In genomic region chr2:164833314-164833959, GRCm38 (mm10) we compare ENCODE assay signal across 8 mouse cellular contexts. TPM values are rescaled to one million over a fixed set of nuclear protein-coding genes. Genes with fewer than 3 reads are reported as not detected.
DNase-seq lines count a peak whose midpoint lies in the region; ATAC-seq and TF ChIP-seq lines count a peak whose summit lies in the region.

Gene Neurl2, minus strand, starts transcription at chr2:164833456.

- H3K4me1 ChIP-seq in CH12.LX (ENCODE audit: control insufficient read depth in 1 of 2, insufficient read depth in 2 of 2), result peaks cover 12 to 39% of the 10 kb centered on the region in 2 experiments
- peaks cover 26% of the 10 kb centered on the region for H3K4me1 ChIP-seq in forebrain, embryonic 12.5 days
- H3K4me1 ChIP-seq in heart, postnatal 0 days (ENCODE audit: control insufficient read depth, insufficient read depth), result peaks cover 9% of the 10 kb centered on the region
- H3K4me1 ChIP-seq in liver, embryonic 16.5 days (ENCODE audit: control insufficient read depth, low read depth, low read length), result peaks cover 22% of the 10 kb centered on the region
- peaks cover 25% of the 10 kb centered on the region for H3K4me1 ChIP-seq in neural tube, embryonic 13.5 days (replicated peaks)
- H3K4me1 ChIP-seq in testis, adult 2 months (ENCODE audit: control insufficient read depth, insufficient read depth, low read length), result peaks cover 18% of the 10 kb centered on the region

- peak within 1 kb of the TSS; percentile 53 for H3K4me2 ChIP-seq in CH12.LX (ENCODE audit: insufficient read depth, low read depth, poor library complexity, severe bottlenecking)
- peak within 1 kb of the TSS; percentile 100 for H3K4me2 ChIP-seq in forebrain, embryonic 12.5 days
- H3K4me2 ChIP-seq in heart, postnatal 0 days (ENCODE audit: low read depth, low read length), result peak within 1 kb of the TSS; percentile 76
- H3K4me2 ChIP-seq in liver, embryonic 16.5 days (ENCODE audit: low read depth, low read length), result peak within 1 kb of the TSS; percentile 99
- peak within 1 kb of the TSS; percentile 87 for H3K4me2 ChIP-seq in neural tube, embryonic 13.5 days

- TF ChIP-seq POLR2A in CH12.LX (IDR thresholded peaks at IDR 0.05; ENCODE audit: low read depth, low read length), result peak; percentile 57
- TF ChIP-seq POLR2A in testis, adult 2 months (IDR thresholded peaks at IDR 0.05; ENCODE audit: control insufficient read depth, low read depth, low read length), result no peak

- H3K27me3 ChIP-seq in CH12.LX (replicated peaks), result peaks cover 1% of the 10 kb centered on the region
- no peaks in the 10 kb centered on the region for H3K27me3 ChIP-seq in forebrain, embryonic 12.5 days
- H3K27me3 ChIP-seq in heart, postnatal 0 days (ENCODE audit: control insufficient read depth, insufficient read depth, low read length), result no peaks in the 10 kb centered on the region
- no peaks in the 10 kb centered on the region for H3K27me3 ChIP-seq in liver, embryonic 16.5 days (ENCODE audit: control insufficient read depth, insufficient read depth, low read depth, low read length)
- no peaks in the 10 kb centered on the region for H3K27me3 ChIP-seq in neural tube, embryonic 13.5 days
- H3K27me3 ChIP-seq in testis, adult 2 months (ENCODE audit: control insufficient read depth, insufficient read depth, low read length), result no peaks in the 10 kb centered on the region

- ATAC-seq in forebrain, embryonic 12.5 days (ENCODE audit: low FRiP score), result peak; percentile 71
- peak; percentile 92 for ATAC-seq in heart, postnatal 0 days (ENCODE audit: insufficient read depth, low read depth)
- ATAC-seq in liver, embryonic 16.5 days (ENCODE audit: low read depth), result peak; percentile 57
- peak; percentile 82 for ATAC-seq in neural tube, embryonic 13.5 days (ENCODE audit: low read depth)

- H3K27ac ChIP-seq in CH12.LX (ENCODE audit: insufficient read depth, low read depth), result peak within 1 kb of the TSS; percentile 26; the same call in 1 of the 2 replicates
- H3K27ac ChIP-seq in forebrain, embryonic 12.5 days, result peak within 1 kb of the TSS; percentile 65
- H3K27ac ChIP-seq in heart, postnatal 0 days (ENCODE audit: low read depth), result peak within 1 kb of the TSS; percentile 90
- peak within 1 kb of the TSS; percentile 85 for H3K27ac ChIP-seq in liver, embryonic 16.5 days (ENCODE audit: low read length)
- H3K27ac ChIP-seq in neural tube, embryonic 13.5 days (replicated peaks), result peak within 1 kb of the TSS; percentile 79
- peak within 1 kb of the TSS; percentile 43 for H3K27ac ChIP-seq in testis, adult 2 months (ENCODE audit: control insufficient read depth, insufficient read depth, low read depth, low read length)

- under 1% methylated on average over 31 of the region's 31 CpGs for WGBS in forebrain, embryonic 12.5 days
- under 1% methylated on average over 31 of the region's 31 CpGs for WGBS in heart, postnatal 0 days
- 0% methylated on average over 31 of the region's 31 CpGs for WGBS in liver, embryonic 16.5 days (ENCODE audit: insufficient replicate concordance)
- under 1% methylated on average over 31 of the region's 31 CpGs for WGBS in neural tube, embryonic 13.5 days

- peak within 1 kb of the TSS; percentile 58 to 70 (median 66) for H3K4me3 ChIP-seq in CH12.LX (replicated peaks in 1 of 3; ENCODE audit: low read depth in 2 of 3, low read length in 2 of 3, poor library complexity in 1 of 3)
- H3K4me3 ChIP-seq in forebrain, embryonic 12.5 days (replicated peaks), result peak within 1 kb of the TSS; percentile 77
- peak within 1 kb of the TSS; percentile 76 for H3K4me3 ChIP-seq in heart, postnatal 0 days (ENCODE audit: low read depth, low read length)
- H3K4me3 ChIP-seq in liver, embryonic 16.5 days (ENCODE audit: low read depth, low read length), result peak within 1 kb of the TSS; percentile 63
- peak within 1 kb of the TSS; percentile 59 for H3K4me3 ChIP-seq in neural tube, embryonic 13.5 days
- peak within 1 kb of the TSS; percentile 84 for H3K4me3 ChIP-seq in testis, adult 2 months (ENCODE audit: control insufficient read depth, low read depth, low read length)

- H3K36me3 ChIP-seq in CH12.LX (replicated peaks in 1 of 2; ENCODE audit: control insufficient read depth in 1 of 2, insufficient read depth in 1 of 2, low read length in 1 of 2), result peaks cover 21 to 31% of the 10 kb centered on the region in 2 experiments
- peaks cover 17% of the 10 kb centered on the region for H3K36me3 ChIP-seq in forebrain, embryonic 12.5 days (replicated peaks)
- H3K36me3 ChIP-seq in heart, postnatal 0 days (replicated peaks; ENCODE audit: control insufficient read depth, insufficient read depth, low read length), result peaks cover 35% of the 10 kb centered on the region
- H3K36me3 ChIP-seq in liver, embryonic 16.5 days (ENCODE audit: control insufficient read depth, insufficient read depth), result no peaks in the 10 kb centered on the region; the same call in 1 of the 2 replicates
- peaks cover 23% of the 10 kb centered on the region for H3K36me3 ChIP-seq in neural tube, embryonic 13.5 days
- no peaks in the 10 kb centered on the region for H3K36me3 ChIP-seq in testis, adult 2 months (ENCODE audit: control insufficient read depth, insufficient read depth, low read length)

- TF ChIP-seq EP300 in CH12.LX (IDR thresholded peaks at IDR 0.05; ENCODE audit: low read length), result no peak
- TF ChIP-seq EP300 in heart, postnatal 0 days (IDR thresholded peaks at IDR 0.05; ENCODE audit: low read depth), result no peak; the same call in 1 of the 2 replicates

- H3K9me3 ChIP-seq in CH12.LX (replicated peaks; ENCODE audit: low read length), result no peaks in the 10 kb centered on the region
- no peaks in the 10 kb centered on the region for H3K9me3 ChIP-seq in forebrain, embryonic 12.5 days
- no peaks in the 10 kb centered on the region for H3K9me3 ChIP-seq in heart, postnatal 0 days (replicated peaks; ENCODE audit: control insufficient read depth, low read length)
- H3K9me3 ChIP-seq in liver, embryonic 16.5 days (replicated peaks; ENCODE audit: control insufficient read depth, low read length), result no peaks in the 10 kb centered on the region
- H3K9me3 ChIP-seq in neural tube, embryonic 13.5 days, result no peaks in the 10 kb centered on the region

- in situ Hi-C loops in CH12.LX (cut with MboI; ENCODE audit: low pct_ligation_motif_present, low pct_unique_long_range_greater_than_20kb, low sequenced_read_pairs), result loop anchor here (5.0 kb wide), 1 partner anchor 44 kb away; the partner anchor contains the start of gene Pcif1

- no peaks in the 10 kb centered on the region for H3K79me2 ChIP-seq in CH12.LX (replicated peaks; ENCODE audit: control insufficient read depth, extremely low read depth, insufficient read depth, poor library complexity, severe bottlenecking)

- 0 out of 4 replicates have a peak, but pooled peaks of 1 of the 2 experiments have one; percentile 5 for TF ChIP-seq CTCF in CH12.LX (conservative IDR thresholded peaks at IDR 0.05 in 1 of 2, IDR thresholded peaks at IDR 0.05 in 1 of 2; ENCODE audit: low read depth in 2 of 2, low read length in 2 of 2)
- TF ChIP-seq CTCF in heart, postnatal 0 days (IDR thresholded peaks at IDR 0.05; ENCODE audit: low read depth), result 0 out of 2 replicates have a peak, but pooled peaks have one; percentile 2
- no peak for TF ChIP-seq CTCF in testis, adult 2 months (IDR thresholded peaks at IDR 0.05; ENCODE audit: control insufficient read depth, insufficient read depth, insufficient replicate concordance, low read depth, low read length)

- dilution Hi-C loops in CH12.LX (cut with MboI; ENCODE audit: extremely low pct_ligation_motif_present, extremely low pct_unique_long_range_greater_than_20kb, low sequenced_read_pairs), result no loop called here

- TF ChIP-seq RAD21 in CH12.LX (IDR thresholded peaks at IDR 0.05; ENCODE audit: low read depth, low read length), result no peak

- peak within 1 kb of the TSS; percentile 74 for H3K9ac ChIP-seq in CH12.LX (ENCODE audit: insufficient read depth, low read depth)
- H3K9ac ChIP-seq in forebrain, embryonic 12.5 days, result peak within 1 kb of the TSS; percentile 78
- H3K9ac ChIP-seq in heart, postnatal 0 days (replicated peaks; ENCODE audit: low read depth, low read length), result peak within 1 kb of the TSS; percentile 59
- peak within 1 kb of the TSS; percentile 78 for H3K9ac ChIP-seq in liver, embryonic 16.5 days (ENCODE audit: low read depth, low read length)
- peak within 1 kb of the TSS; percentile 76 for H3K9ac ChIP-seq in neural tube, embryonic 13.5 days

- peak; percentile 70 for DNase-seq in CH12.LX (ENCODE audit: extremely low read depth)
- DNase-seq in c-Kit-positive CD71-positive TER-119-negative erythroid progenitor cells, embryonic 14.5 days (ENCODE audit: low read depth), result peak; percentile 92
- DNase-seq in heart, postnatal 0 days (ENCODE audit: low spot score), result peak; percentile 94
- DNase-seq in kidney, postnatal 4 days, result peak; percentile 95 to 97

TF ChIP-seq in CH12.LX, 34 proteins besides CTCF, POLR2A, EP300 and RAD21 (continues in another document):
- TF ChIP-seq USF2 (conservative IDR thresholded peaks at IDR 0.05; ENCODE audit: low read depth, low read length) (peak; percentile 100), MEF2A (IDR thresholded peaks at IDR 0.05; ENCODE audit: borderline replicate concordance, low read depth, low read length) (peak; percentile 85), BHLHE40 (IDR thresholded peaks at IDR 0.05; ENCODE audit: low read depth, low read length) (peak; percentile 99), ZMIZ1 (IDR thresholded peaks at IDR 0.05; ENCODE audit: low read depth, low read length) (0 out of 2 replicates have a peak, but pooled peaks have one; percentile 11), ZNF384 (IDR thresholded peaks at IDR 0.05; ENCODE audit: low read depth, low read length) (peak; percentile 34; the same call in 1 of the 2 replicates), CHD2 (IDR thresholded peaks at IDR 0.05; ENCODE audit: low read length) (no peak), NELFE (IDR thresholded peaks at IDR 0.05; ENCODE audit: low read depth, low read length) (0 out of 2 replicates have a peak, but pooled peaks have one; percentile 13), MXI1 (IDR thresholded peaks at IDR 0.05; ENCODE audit: low read depth, low read length) (peak; percentile 55; the same call in 1 of the 2 replicates), TBP (conservative IDR thresholded peaks at IDR 0.05; ENCODE audit: low read depth, low read length) (peak; percentile 56; the same call in 1 of the 2 replicates), ZC3H11A (IDR thresholded peaks at IDR 0.05; ENCODE audit: low read depth, low read length) (no peak), SIN3A (IDR thresholded peaks at IDR 0.05; ENCODE audit: low read length) (peak; percentile 88)

RNA-seq across cellular contexts. Expression of gene Neurl2, which starts in this region (rescaled TPM):
- 2.9 and 4.1 TPM in 2 replicates for total RNA-seq in CH12.LX (2012; rRNA removed)
- total RNA-seq in CH12.LX (2014; rRNA removed), result 1.6 and 2.1 TPM in 2 replicates
- 1.7 and 1.8 TPM in 2 replicates for polyA plus RNA-seq in CH12.LX (2012; ENCODE audit: insufficient read length, low read depth)
- 4.2 and 4.6 TPM in 2 replicates for polyA plus RNA-seq in forebrain, embryonic 12.5 days (2016; fragmentation: Nextera tagmentation; extraction: Ambion mirVana)
- total RNA-seq in heart, postnatal 0 days (2014; rRNA removed; ENCODE audit: low replicate concordance), result 57.1 and 103 TPM in 2 replicates
- 68.4 and 76.5 TPM in 2 replicates for polyA plus RNA-seq in heart, postnatal 0 days (2015; fragmentation: Nextera tagmentation; extraction: Ambion mirVana)
- 1.7 and 2.5 TPM in 2 replicates for polyA plus RNA-seq in liver, embryonic 16.5 days (2015; fragmentation: Nextera tagmentation; extraction: Ambion mirVana)
- 4.9 and 5.4 TPM in 2 replicates for polyA plus RNA-seq in neural tube, embryonic 13.5 days (2015; fragmentation: Nextera tagmentation; extraction: Ambion mirVana)
- polyA plus RNA-seq in testis, adult 2 months (2012; rRNA removed), result 1.2 and 1.3 TPM in 2 replicates

Comparison
In these comparisons a context has a peak if more than half of its experiments do, and no peak if none do; other contexts are left out.
1. Peak in every context shown above with its lines: DNase-seq, ATAC-seq, H3K4me3 ChIP-seq and H3K27ac ChIP-seq.
2. RNA of gene Neurl2 (total RNA-seq): 57.1 to 103 TPM in heart, postnatal 0 days; 1.6 to 4.1 TPM in CH12.LX; every median in the first group is over 10 times any median in the second.
3. RNA of gene Neurl2 (polyA plus RNA-seq): 68.4 to 76.5 TPM in heart, postnatal 0 days; 4.9 to 5.4 TPM in neural tube, embryonic 13.5 days, 4.2 to 4.6 TPM in forebrain, embryonic 12.5 days, 1.7 to 2.5 TPM in liver, embryonic 16.5 days, 1.7 to 1.8 TPM in CH12.LX and 1.2 to 1.3 TPM in testis, adult 2 months; every median in the first group is over 10 times any median in the second.
4. H3K27ac ChIP-seq: peak in every context shown above with its lines; median percentile 90 in heart, postnatal 0 days; 85 in liver, embryonic 16.5 days; 79 in neural tube, embryonic 13.5 days; 65 in forebrain, embryonic 12.5 days; 43 in testis, adult 2 months; 26 in CH12.LX.